Mouse (Mus musculus) embryo, embryonic 9.5 days (tissue): ENCODE results near the gene Sms.
A peak's percentile ranks its signal among the peaks of the same experiment; 100 is the strongest.

Source experiments
- DNase-seq: peaks from one replicate; pipeline ENCODE4 v3.0.0-alpha.2; 2017; ENCODE audit errors: extremely low spot score

Gene Sms

DNA sequence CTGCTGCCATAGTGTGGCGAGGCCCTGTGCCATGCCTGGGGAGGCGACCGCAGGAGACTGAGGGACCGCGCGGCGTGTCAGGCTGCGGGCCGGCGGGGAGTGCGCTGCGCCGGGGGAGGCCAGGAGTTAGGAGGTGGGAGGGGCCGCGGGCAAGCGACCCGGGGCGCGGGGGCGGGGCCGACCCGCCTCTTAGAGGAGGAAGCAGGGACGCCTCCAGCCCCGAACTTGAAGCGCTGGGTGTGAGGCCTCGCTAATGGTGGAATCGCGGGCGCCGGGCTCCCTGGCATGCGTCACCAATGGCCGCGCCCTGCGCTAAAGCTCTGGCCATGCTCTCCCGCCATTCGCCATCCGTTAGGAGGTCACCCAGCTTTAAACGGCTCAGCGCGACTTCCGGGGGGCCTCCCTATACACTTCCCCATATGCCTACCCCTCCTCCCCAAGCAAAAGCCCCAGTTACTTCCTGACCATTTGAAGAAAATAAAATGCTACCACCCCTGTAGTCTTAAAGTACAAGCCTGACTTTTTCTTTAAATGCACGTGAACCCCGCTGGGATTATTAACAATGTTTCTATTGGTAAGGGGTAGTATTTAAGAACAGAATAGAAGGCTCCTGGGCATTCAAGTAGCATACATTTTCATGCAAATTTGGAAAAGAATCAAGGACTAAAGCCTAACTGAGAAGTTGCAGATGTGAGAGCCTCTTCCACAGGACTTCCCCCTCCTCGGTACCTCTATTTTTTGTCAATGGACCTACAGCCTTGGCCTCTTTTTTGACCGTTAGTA is at the start of gene Sms:
Sms (minus strand) TSS at position 344 of the 783 bp plus-strand sequence.
- DNase-seq, result peak; percentile 81

DNA sequence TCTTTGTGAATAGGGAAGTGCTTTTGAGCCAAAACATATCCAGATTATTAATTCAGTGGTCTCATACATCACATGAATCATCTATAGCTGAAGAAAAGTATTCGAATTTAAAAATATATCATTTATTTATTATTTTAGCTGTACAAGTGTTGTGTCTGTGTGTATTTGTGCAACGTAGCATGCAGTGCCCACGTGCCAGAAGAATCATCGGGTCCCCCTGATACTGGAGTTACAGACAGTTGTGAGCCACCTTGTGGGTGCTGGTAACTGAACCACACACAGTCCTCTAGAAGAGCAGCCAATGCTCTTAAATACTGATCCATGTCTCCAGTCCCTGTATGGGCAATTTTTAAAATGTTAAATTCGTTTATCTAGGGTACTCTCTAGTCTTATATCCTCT is 14.3 kb upstream of the Sms start:
- DNase-seq, result no peak

DNA sequence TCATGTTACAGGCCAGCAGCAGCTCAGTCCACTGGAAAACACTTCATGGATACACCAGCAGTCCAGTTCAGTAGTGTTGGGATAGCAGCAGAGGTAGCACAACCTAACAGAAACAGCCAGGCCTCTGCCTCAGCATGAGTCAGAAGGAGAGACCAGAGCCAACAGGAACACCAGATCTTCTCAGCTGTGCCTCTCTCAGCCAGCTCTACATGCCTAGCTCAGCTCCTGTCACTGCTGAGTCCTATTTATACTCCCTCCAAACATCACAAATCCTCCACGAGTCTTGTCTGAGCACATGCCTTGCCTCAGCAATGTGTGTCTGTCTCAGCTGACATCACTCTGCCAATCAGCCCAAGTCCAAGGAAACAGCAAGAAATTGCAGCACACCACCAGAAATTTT is 12.4 kb upstream of the Sms start:
- no peak for DNase-seq

DNA sequence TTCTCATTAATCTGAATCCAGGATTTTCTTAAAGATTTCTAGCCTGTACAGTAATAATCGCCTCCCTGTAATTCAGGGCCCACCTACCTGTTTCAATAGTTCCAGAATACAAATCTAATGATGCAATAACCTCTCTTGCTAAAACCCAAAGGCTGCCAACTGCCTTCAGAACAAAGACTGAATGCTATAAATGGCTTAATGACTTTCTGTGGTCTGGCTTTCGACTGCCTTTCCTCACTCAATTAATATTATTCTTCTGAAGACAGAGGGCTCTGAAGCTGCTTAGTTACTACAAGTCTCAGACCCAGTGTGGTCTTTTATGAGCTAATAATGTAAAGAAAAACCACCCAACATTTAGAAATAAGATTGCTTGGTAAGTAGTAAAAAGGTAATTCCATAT is 9.8 kb upstream of the Sms start:
- DNase-seq, result no peak

DNA sequence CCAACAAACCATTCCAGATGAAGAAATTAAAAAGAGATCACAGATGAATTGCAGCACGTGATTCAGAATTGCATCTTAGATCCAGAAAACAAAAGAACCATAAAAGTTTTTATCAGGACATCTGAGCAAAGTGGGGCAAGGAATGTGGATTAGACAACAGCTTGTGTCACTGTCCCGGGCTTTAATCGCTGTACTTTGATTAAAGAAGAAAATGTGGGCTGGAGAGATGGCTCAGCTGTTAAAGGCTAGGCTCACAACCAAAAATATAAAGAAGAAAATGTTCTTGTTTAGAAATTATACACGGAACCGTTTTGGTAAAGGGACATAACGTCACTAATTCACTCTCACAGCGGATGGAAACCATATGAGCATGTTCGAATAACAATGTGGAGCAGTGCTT is 7.9 kb upstream of the Sms start:
- DNase-seq, result no peak

DNA sequence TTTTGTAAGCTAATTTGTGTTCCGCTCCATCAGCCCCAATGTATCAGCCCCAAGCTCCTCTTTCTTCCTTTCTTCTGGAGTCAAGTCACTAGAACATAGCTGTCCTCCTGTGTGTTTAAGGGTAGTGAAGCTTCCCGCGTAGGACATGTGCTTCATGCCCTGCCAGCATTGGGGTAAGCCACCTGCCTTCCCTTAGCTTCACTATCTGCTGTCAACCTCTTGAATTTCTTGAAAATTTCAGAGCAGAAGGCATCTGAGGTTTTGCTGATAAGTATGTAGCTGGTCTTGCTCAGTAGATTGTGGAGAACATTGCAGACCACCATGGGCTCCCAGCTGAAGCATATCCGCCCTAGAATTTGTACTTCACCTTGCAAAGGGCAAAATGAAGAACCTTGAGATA is 1.1 kb upstream of the Sms start:
- DNase-seq, result no peak

DNA sequence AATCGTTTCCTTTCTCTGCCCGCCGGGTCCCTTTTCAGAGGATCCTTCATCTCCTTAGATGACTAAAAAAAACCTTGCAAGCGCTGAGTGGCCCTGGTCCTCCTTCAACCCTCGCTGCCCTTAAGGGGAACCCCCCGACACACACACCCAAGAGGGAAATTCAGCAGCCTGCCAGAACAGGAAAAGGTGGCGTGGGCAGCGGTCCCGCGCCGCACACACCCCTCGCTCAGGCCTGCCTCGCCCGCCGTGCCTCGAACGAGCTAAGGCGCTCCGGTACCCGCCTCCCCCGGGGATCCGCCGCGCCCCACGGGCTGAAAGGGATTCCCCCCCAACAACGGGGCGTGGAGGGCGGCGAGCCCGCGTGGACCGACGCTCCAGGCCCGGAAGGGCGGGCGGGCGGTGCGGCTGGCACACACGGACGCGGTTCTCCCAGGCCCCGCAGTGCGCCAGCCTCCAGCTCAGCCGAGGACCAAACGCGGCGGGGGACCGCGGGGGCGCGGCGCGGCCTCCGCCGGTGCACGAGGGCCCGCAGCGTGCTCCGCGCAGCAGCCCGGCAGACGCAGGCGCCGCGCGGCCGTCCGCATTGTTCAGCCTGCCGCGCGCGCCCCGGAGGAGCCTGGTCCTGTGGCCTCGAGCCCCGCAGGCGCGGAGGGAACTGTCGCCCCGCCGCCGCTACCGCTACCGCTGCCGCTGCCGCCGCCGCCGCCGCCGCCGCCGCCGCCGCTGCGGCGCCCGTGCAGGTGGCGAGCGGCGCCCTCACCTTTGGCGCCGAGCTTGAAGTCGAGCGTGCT is 747 bp downstream of the Sms start:
- DNase-seq, result peak; percentile 43

DNA sequence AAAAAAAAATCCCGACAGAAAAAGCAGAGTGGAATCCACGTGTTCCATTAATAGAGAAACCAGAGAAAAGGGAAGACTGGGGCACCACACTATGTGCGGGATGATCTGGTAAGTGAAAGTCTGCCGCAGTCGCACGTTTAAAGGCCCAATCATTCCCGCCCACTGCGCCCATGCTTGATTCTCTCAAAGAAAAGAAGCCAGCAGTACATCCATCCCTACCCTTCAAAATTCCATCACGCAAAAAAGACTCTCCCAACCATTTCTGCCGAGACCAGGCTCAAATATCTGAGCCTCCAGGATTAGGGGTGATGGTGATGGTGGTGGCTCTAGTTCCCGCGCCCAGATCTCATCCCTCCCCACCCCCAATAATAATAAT is 1.3 kb downstream of the Sms start:
- no peak for DNase-seq

DNA sequence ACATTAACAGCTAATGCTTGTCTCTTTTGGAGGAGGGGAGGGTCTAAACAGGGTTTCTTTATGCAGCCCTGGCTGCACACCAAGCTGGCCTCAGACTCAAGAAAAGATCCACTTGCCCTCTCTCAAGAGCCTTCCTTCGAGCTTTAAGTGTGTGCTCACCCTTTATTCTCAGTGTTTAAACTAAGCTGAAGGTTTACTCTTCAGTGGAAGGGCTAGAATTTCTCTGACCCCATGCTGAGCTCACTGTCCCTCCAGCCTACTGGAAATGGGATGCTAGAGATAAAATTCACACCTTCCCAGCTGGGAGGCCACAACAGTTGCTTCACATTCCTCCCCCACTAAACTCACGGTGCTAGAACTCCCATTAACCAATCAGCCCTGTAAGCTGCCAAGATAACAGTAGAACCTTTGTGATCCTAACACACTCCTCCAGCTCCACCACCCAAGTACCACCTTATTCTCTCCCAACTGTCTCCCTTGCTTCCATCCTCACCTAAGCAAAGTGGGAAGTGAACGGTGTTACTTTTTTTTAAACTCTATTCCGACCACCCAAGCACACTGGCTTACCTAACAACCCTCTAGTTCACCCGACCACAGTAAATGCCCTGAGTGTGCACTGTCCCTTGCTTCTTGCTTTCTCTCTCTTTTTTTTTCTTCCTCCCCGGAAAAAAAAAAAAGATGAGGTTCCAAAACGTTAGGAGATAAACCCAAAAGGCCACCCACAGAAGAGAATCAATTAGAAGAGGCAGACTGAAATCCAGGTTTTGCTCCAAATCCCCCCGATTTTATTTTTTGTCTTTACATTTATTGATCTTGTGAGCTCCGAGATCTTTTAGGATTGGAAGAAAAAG is 2.0 kb downstream of the Sms start:
- peak; percentile 2 for DNase-seq

DNA sequence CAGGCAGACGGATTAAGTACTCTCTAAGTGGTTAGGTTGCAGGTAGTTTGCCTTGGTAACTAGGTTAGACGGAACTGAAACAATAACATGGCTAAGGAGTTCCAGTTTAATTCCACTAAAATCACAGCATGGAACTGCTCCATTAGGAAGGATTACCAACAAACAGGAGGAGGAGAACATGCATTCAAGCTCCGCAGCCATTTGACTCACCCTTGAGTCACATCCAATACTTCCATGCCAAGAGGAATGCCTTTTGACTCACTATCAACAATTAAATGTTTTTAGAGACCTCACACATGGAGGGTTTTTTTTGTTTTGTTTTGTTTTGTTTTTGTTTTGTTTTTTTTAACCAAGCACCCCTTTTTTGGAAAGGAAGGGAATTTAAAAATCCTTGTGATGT is 3.3 kb downstream of the Sms start:
- DNase-seq, result no peak

DNA sequence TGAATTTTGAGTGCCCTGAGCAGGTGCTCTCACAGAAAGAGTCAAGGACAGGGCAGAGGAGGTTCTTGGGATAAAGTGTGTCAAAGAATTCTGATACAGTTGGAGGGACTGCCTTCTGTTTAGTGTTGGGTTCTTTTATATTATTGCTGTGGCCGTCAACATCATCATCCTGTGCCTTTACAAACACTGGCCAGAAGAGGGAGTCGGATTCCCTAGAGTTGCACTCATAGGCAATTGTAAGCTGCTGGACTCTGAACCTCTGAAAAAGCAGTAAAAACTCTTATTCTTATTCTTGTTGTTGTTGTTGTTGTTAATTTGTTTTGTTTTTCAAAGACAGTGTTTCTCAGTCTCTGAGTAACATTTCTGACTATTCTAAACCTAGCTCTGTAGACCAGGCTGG is 5.3 kb downstream of the Sms start:
- DNase-seq, result peak; percentile 2

DNA sequence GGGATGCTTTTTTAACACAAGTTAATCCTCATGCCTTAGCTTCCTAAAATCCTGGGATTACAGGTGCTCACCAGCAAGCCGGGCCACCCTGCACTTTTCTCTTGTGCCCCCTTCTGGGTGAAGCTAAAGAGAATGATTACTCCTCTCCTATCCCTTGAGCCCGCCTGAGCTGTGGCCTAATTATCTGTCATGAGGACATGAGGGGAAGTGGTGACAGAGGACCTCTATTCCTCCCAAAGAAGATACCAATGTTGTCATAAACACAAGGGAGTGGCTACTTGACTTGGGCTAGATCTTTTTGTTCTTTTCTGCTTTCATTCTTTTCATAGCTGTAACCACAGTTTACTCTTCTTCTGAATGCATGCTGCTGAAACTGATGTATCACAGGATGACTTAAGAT is 9.2 kb downstream of the Sms start:
- no peak for DNase-seq

DNA sequence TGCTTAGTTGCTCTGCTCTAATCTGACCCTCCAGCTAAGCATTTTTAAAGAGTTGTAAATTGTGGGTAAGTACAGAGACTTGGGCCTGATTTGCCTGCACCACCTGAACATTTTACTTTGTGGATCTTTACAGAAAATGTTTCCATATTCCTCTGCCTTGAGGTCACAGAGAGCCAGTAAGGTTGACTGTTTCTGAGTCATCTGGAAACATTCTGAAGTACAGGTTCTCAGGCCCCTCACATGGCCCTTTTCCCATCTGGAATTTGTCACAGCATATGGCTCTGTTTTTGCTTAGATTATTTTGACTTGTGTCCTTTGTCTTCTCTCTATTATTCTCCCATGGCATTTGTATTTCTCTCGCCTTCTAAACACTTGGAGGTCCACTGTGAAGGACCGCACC is 10.2 kb downstream of the Sms start:
- DNase-seq, result no peak

DNA sequence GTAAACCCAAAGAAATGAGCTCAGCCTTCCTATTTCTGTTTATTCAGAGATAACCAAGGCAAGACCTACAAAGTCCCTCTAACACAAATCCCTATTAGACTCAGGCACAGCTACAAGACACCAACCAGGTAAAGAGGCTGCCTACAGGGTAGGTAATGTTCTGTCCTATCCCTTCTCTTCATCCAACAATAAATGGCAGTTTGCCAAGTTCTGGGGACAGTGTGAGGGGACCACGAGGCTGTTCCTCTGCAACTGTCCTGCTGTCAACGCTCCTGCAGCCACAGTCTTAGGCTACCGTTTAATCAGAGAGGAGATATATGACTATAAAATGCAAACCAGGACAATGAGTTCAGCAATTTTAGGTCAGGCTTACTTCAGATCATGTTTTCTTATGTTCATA is 14.8 kb downstream of the Sms start:
- DNase-seq, result no peak

DNA sequence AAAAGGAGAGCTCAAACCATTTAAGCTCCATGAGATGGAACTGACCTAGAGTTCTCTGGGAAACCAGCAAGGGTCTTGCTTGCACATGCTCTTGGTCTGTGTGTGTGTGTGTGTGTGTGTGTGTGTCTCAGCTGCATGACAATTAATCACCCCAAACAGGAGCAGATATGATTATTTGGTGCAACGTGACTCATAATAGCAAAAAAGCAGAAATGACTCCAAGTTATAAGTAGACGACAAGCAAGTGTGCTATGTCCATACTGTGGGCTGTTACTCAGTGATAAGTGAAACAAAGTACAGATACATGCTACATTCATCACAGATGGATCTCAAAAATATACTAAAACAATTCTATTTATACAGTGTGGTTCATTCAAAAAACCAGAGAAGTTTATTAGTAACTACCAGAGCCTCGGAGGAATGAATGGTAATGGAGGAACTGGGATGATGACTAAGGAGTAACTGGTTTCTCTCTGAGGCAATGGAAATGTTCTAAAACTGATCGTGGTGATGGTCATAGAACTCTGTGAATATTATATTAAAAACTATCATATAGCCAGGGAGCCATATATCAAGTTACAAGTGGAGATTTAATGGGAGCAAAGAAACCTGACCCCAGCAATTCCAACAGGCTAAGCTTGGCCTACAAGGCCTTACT is 15.8 kb downstream of the Sms start:
- DNase-seq, result no peak

DNA sequence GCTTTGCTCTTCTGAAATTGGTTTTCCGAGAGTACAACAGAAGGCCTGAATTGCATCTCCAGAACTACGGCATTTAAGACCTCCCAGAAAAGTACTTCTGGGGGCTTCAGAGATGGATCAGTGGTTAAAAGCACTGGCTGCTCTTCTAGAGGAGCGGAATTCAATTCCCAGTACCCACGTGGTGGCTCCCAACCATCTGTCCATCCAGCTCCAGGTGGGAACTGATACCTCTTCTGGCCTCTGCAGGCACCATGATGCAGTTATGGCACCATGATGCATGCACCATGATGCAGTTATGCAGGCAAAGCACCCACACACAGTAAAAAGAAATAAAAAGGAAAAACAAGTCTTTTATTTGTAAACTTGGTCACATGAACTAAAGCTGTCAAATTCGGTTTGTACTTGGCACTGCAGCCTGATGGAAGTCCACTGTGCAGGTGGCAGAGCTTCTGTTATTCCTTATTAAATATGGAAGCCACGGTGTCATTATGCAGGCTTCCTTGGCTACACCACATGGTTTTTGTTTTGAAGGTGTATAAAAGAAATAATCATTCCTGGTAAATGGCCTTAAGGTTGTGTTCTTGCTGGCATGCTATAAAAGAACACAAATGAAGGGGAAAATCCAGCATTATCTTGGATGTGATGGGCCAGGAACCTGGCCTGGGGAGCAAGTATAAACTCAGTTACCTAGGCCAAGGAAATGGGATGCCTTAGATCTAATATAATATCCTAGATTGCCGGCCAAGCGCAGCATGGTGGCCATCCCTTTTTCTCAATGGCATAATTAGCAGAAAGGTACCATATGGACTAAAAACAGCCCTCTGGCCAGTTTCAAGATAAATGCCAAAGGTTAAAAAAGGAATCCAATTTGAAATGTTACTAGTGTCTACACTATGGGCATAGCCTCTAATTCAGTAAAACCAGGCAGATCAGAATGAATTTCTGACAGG is 20.1 kb downstream of the Sms start:
- no peak for DNase-seq

DNA sequence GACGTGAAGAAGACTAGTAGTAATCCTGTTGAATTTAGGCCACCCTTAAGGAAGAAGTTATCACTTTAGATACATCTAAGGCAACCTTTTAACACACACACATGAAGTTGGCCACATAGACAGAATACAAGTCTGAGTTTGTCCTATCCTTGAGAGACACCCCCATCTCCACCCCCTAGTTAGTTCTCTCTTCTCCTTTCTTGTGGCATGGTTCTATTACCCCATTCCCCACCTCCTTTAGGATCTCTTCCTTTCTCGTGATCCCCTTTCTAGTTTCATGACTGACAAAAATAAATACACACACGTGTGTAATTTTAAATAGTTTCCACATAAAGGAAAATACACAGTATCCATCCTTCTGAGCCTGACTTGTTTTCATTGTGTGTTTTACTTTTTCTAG is 23.3 kb downstream of the Sms start:
- DNase-seq, result no peak

DNA sequence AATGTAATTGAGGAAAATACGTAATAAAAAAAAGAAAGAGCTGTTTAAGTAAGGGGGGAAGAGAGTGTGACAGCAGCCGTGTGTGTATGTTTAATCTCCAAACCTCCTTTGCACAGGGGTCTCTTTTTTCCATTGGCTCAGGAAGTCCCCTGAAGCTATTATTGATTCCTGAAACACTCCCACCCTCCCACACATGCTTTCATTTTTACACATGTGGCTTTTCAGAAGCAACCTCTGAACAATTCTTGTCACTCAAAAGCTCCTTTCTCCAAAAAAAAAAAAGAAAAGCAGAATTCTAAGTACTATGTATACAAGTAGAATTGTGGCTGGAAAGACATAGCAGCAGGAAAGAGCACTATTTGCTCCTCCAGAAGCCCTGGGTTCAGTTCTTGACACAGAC is 24.0 kb downstream of the Sms start:
- no peak for DNase-seq

DNA sequence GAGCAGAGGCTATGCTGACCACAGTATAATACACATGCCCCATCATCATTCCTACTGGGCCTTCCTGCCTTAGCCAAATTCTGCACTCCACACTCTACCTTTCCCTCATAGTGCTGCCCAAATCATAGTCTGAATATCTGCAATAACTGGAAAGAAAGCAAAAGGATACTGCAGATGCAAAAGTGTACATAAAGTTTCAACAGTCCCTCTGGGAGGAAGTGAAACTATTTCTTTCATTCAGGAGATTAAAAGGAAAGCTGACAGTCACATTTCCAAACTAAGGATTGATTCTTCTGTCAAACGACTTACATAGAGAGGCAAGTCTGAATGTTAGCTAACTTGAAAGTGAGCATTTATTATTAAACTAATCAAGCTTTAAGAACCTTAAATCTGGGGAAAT is 26.1 kb downstream of the Sms start:
- no peak for DNase-seq

DNA sequence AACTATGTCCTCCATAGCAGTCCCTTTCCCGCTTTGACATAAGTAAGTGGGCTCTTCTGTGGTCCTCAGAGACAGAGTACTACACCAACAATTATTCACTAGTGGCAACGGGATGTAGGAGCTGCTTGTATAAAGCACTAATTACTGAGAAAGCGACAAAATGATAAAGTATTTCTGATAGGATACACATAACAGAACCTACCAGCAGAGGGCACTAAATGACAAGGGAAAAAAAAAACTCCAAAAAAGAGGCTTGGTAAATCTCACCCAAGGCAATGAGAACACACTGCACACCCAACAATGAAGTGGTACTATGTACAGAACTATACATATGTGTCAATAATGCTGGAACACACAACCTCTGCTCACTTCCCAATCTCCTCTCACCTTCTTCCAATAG is 29.4 kb downstream of the Sms start:
- DNase-seq, result no peak

DNA sequence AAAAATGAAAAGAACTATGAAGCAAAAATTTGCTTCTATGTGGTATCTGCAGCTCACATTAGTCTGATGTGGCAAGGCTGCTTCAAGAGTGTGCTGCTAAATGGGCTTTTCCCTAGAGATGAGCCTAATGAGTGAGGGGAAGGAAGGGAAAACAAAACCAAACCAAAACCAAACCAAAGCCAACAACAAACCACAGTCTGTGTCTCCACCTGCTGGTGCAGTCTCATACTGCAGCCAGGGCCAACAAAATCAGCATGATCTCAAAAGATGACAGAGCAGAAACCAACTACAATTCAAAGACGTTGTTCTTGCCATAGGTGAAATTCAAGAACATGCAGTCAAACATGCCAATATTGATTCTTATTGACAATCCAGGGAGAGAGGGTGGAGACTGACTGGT is 37.7 kb downstream of the Sms start:
- peak; percentile 14 for DNase-seq
